Mouse (Mus musculus): Measurements from ENCODE around the gene 4932438H23Rik. TPM values are rescaled to one million over a fixed set of nuclear protein-coding genes. Genes with fewer than 3 reads are reported as not detected.

Gene 4932438H23Rik
- polyA plus RNA-seq, 1 experiment from 2014 or later, result not detected

GRCm38 (mm10) chr16:91072256-91072655 is 22.7 kb downstream of the 4932438H23Rik start:
- H3K9me3 ChIP-seq (ENCODE audit: control insufficient read depth, low read length), result no peaks in the 10 kb centered on the region
- WGBS, result 94% methylated on average over 1 of the region's 1 CpGs
- no peak overlapping the region for H3K27ac ChIP-seq (ENCODE audit: low read depth, low read length)
- H3K4me1 ChIP-seq (ENCODE audit: control insufficient read depth, insufficient read depth, low read length), result peaks cover 3% of the 10 kb centered on the region; the same call in 1 of the 2 replicates
- no peak for DNase-seq (ENCODE audit: low spot score, missing footprints)
- no peak overlapping the region for H3K9ac ChIP-seq (ENCODE audit: low read length)
- no peaks in the 10 kb centered on the region for H3K27me3 ChIP-seq (ENCODE audit: control insufficient read depth, insufficient read depth, low read length)
- H3K36me3 ChIP-seq (ENCODE audit: control insufficient read depth, insufficient read depth, low read length), result no peaks in the 10 kb centered on the region
- H3K4me2 ChIP-seq, result no peak overlapping the region
- ATAC-seq (ENCODE audit: low FRiP score), result no peak
- no peak overlapping the region for H3K4me3 ChIP-seq (ENCODE audit: low read depth, low read length)

DNA sequence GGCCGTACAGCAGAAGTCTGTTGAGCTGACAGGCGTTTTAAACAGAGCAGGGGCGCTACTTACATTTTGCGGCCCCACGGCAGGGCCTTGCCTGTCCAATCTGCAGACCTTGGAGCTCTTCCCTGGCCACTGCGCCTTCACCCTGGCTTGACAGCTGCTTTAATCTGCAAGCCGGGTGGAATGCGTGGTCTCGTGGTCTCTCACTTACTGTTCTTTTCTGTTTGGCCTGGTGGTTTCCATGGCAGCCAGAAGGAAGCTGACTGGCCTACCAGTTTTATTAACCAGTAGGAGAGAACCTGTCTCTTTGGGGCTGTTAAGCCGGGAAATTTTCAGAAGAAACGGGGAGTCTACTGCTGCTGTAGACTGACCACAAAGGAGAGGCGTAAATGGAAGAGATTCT is 26.0 kb downstream of the 4932438H23Rik start:
- DNase-seq (ENCODE audit: low spot score, missing footprints) (peak; percentile 92), ATAC-seq (ENCODE audit: low FRiP score) (peak; percentile 57)
- WGBS, result 24% methylated on average over 12 of the region's 12 CpGs
- no peak overlapping the region for H3K4me3 ChIP-seq (ENCODE audit: low read depth, low read length)
- no peaks in the 10 kb centered on the region for H3K36me3 ChIP-seq (ENCODE audit: control insufficient read depth, insufficient read depth, low read length)
- no peak overlapping the region for H3K27ac ChIP-seq (ENCODE audit: low read depth, low read length)
- H3K27me3 ChIP-seq (ENCODE audit: control insufficient read depth, insufficient read depth, low read length), result no peaks in the 10 kb centered on the region
- H3K4me1 ChIP-seq (ENCODE audit: control insufficient read depth, insufficient read depth, low read length), result peaks cover 3% of the 10 kb centered on the region; the same call in 1 of the 2 replicates
- H3K4me2 ChIP-seq, result no peak overlapping the region; the same call in 1 of the 2 replicates
- no peak overlapping the region; the same call in 1 of the 2 replicates for H3K9ac ChIP-seq (ENCODE audit: low read length)
- H3K9me3 ChIP-seq (ENCODE audit: control insufficient read depth, low read length), result no peaks in the 10 kb centered on the region

DNA sequence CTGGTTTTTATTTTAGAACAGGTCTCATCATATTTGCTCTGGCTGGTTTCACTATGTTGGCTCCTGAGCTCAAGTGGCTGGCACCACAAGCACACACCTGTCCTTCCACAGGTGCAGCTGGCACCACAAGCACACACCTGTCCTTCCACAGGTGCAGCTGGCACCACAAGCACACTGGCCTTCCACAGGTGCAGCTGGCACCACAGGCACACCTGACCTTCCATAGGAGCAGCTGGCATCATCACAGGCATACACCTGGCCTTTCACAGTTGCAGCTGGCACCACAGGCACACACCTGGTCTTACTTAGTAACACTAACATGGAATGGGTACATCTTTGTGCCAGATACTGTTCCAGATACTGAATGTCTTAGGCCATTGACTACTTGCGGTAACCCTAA is 27.8 kb downstream of the 4932438H23Rik start:
- H3K4me2 ChIP-seq, result no peak overlapping the region
- no peak overlapping the region for H3K9ac ChIP-seq (ENCODE audit: low read length)
- H3K27me3 ChIP-seq (ENCODE audit: control insufficient read depth, insufficient read depth, low read length), result no peaks in the 10 kb centered on the region
- DNase-seq (ENCODE audit: low spot score, missing footprints) (no peak), ATAC-seq (ENCODE audit: low FRiP score) (no peak)
- H3K27ac ChIP-seq (ENCODE audit: low read depth, low read length), result no peak overlapping the region
- no peaks in the 10 kb centered on the region for H3K36me3 ChIP-seq (ENCODE audit: control insufficient read depth, insufficient read depth, low read length)
- no peak overlapping the region for H3K4me3 ChIP-seq (ENCODE audit: low read depth, low read length)
- 100% methylated on average over 1 of the region's 1 CpGs for WGBS
- no peaks in the 10 kb centered on the region for H3K9me3 ChIP-seq (ENCODE audit: control insufficient read depth, low read length)
- H3K4me1 ChIP-seq (ENCODE audit: control insufficient read depth, insufficient read depth, low read length), result peaks cover 3% of the 10 kb centered on the region; the same call in 1 of the 2 replicates

DNA sequence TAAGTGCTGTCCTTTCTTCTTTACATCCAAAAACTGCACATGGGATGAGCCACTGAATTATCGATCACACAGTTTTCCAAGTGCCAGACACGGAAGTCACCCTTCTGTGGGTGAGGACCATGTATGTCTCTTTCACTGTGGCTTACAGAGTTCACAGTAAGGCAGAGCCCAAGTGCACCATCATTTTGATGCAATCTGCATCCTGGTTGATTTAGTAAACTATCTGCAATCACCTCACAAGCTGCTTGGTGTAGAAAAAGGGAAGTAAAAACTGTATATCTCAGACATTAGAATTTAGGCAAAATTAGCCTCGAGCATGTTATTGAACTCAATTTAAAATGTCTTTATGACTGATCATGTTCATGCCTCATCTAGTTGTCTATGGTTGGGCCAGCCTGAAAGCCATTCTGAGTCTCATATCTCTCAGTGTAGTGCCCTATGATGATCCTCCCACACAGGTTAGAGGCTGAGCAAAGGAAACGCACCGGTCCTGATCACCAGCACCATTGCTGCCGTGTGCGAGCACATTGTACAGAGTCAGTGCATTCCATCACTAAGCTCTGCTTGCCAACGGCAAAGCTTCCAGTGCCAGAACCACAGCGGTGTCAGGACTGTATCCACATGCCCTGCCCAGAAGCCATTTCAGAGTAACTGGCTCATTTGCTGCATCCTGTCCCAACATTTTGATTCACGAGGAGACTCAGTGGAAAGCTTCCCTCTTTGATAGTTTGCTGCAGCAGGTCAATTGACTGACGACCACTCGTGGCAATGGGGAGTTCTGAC is 30.1 kb downstream of the 4932438H23Rik start:
- H3K27ac ChIP-seq (ENCODE audit: low read depth, low read length), result no peak overlapping the region
- no peak for ATAC-seq (ENCODE audit: low FRiP score)
- DNase-seq (ENCODE audit: low spot score, missing footprints), result no peak
- WGBS, result 91% methylated on average over 12 of the region's 12 CpGs
- no peak overlapping the region for H3K4me2 ChIP-seq
- H3K9ac ChIP-seq (ENCODE audit: low read length), result no peak overlapping the region
- H3K27me3 ChIP-seq (ENCODE audit: control insufficient read depth, insufficient read depth, low read length), result no peaks in the 10 kb centered on the region
- peaks cover 3% of the 10 kb centered on the region; the same call in 1 of the 2 replicates for H3K4me1 ChIP-seq (ENCODE audit: control insufficient read depth, insufficient read depth, low read length)
- H3K9me3 ChIP-seq (ENCODE audit: control insufficient read depth, low read length), result no peaks in the 10 kb centered on the region
- H3K4me3 ChIP-seq (ENCODE audit: low read depth, low read length), result no peak overlapping the region
- H3K36me3 ChIP-seq (ENCODE audit: control insufficient read depth, insufficient read depth, low read length), result no peaks in the 10 kb centered on the region

- no peak overlapping the region for H3K27ac ChIP-seq (ENCODE audit: low read depth, low read length)
- H3K9ac ChIP-seq (ENCODE audit: low read length), result no peak overlapping the region
- H3K27me3 ChIP-seq (ENCODE audit: control insufficient read depth, insufficient read depth, low read length), result no peaks in the 10 kb centered on the region
- no peaks in the 10 kb centered on the region for H3K36me3 ChIP-seq (ENCODE audit: control insufficient read depth, insufficient read depth, low read length)
- H3K4me1 ChIP-seq (ENCODE audit: control insufficient read depth, insufficient read depth, low read length), result no peaks in the 10 kb centered on the region; the same call in 1 of the 2 replicates
- H3K9me3 ChIP-seq (ENCODE audit: control insufficient read depth, low read length), result no peaks in the 10 kb centered on the region
- DNase-seq (ENCODE audit: low spot score, missing footprints) (no peak), ATAC-seq (ENCODE audit: low FRiP score) (no peak)
- no peak overlapping the region for H3K4me2 ChIP-seq
- H3K4me3 ChIP-seq (ENCODE audit: low read depth, low read length), result no peak overlapping the region
- WGBS, result 92% methylated on average over 10 of the region's 10 CpGs
These were observed 31.1 kb downstream of the 4932438H23Rik start for GRCm38 (mm10) chr16:91063786-91064185.

DNA sequence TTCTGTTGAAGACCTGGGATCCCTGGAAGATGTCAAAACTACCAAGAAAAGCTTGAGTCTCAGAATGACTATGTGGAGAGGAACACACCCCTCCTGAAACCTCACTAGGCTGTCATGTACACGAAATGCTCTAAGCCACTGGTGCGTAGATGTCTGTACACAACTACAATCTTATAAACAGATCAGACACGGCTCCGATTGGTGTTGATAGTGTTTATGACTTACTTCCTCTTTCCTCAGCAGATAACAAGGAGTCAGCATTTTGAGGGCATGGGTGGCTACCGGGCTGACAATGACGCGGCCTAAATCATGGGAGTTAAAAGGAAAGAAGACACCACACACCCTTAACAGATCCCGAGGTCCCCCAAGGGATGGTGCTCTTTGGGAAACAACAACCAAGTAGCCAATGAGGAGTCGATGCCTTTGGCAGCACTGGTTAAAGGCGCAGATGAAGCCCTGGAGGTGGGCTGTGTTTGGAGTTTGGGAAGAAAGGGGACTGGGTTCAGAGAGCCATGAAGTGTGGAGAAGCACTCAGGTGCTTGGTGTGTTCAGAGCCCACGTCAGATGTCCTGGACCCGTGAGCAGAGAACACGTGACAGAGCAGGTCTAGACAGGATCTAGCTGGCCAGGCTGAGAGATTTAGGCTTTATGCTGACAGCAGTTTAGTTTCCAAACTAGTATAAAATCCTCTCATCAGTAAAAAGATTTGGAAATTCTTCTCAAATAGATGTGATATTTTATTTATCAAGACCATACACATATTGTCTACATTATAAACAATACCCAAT is 33.2 kb downstream of the 4932438H23Rik start:
- Histone ChIP-seq H3K27ac (ENCODE audit: low read depth, low read length) (no peak overlapping the region), H3K4me1 (ENCODE audit: control insufficient read depth, insufficient read depth, low read length) (no peaks in the 10 kb centered on the region), H3K4me2 (no peak overlapping the region), H3K27me3 (ENCODE audit: control insufficient read depth, insufficient read depth, low read length) (no peaks in the 10 kb centered on the region), H3K9me3 (ENCODE audit: control insufficient read depth, low read length) (no peaks in the 10 kb centered on the region), H3K36me3 (ENCODE audit: control insufficient read depth, insufficient read depth, low read length) (no peaks in the 10 kb centered on the region), H3K9ac (ENCODE audit: low read length) (no peak overlapping the region), H3K4me3 (ENCODE audit: low read depth, low read length) (no peak overlapping the region)
- ATAC-seq (ENCODE audit: low FRiP score) (no peak), DNase-seq (ENCODE audit: low spot score, missing footprints) (no peak)
- 86% methylated on average over 13 of the region's 13 CpGs for WGBS

DNA sequence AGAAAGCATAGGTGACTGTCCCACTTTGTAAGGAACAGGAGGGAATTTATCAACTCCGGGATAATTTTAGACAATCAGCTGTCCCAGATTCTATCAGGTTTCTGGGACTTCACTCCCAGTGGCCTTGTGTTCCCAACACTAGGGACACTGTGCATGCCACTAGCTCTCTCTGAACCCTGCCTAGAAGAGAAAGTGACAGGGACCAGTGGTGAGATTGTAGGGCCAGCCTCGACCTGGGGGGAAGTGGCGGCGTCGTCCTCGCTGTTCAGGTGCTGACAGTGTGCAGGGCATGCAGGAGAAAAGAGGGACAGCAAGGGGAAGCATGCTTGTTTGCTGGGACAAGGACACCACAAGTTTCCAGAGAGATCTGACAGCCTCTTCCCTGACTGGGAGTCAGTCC is 37.2 kb downstream of the 4932438H23Rik start:
- Histone ChIP-seq H3K4me3 (ENCODE audit: low read depth, low read length) (no peak overlapping the region), H3K36me3 (ENCODE audit: control insufficient read depth, insufficient read depth, low read length) (no peaks in the 10 kb centered on the region), H3K4me1 (ENCODE audit: control insufficient read depth, insufficient read depth, low read length) (no peaks in the 10 kb centered on the region), H3K27ac (ENCODE audit: low read depth, low read length) (no peak overlapping the region), H3K4me2 (no peak overlapping the region), H3K9me3 (ENCODE audit: control insufficient read depth, low read length) (no peaks in the 10 kb centered on the region), H3K9ac (ENCODE audit: low read length) (no peak overlapping the region), H3K27me3 (ENCODE audit: control insufficient read depth, insufficient read depth, low read length) (no peaks in the 10 kb centered on the region)
- whole genome bisulfite sequencing, result 81% methylated on average over 6 of the region's 6 CpGs
- DNase-seq (ENCODE audit: low spot score, missing footprints), result no peak
- no peak for ATAC-seq (ENCODE audit: low FRiP score)

DNA sequence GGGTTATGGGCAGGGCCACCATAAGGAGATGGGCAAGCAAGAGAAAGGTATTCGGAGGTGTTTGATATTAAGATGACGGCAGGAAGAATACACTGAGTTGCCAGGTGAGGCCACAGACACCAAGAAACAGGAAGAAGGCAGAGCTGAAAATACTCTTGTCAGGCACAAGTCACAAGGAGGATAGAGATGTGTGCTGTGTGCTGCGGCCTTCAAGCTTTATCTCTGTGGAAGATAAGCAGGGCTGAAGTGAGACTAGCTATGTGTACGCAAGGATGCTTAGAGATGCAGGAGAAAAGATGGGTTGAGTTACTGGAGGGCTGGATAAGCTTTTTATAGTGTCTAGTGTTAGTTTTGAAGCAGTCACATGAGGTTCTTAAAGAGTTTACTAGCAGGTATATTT is 37.7 kb downstream of the 4932438H23Rik start:
- WGBS, result 93% methylated on average over 4 of the region's 4 CpGs
- Histone ChIP-seq H3K27me3 (ENCODE audit: control insufficient read depth, insufficient read depth, low read length) (no peaks in the 10 kb centered on the region), H3K9me3 (ENCODE audit: control insufficient read depth, low read length) (no peaks in the 10 kb centered on the region), H3K4me2 (no peak overlapping the region), H3K4me1 (ENCODE audit: control insufficient read depth, insufficient read depth, low read length) (no peaks in the 10 kb centered on the region), H3K9ac (ENCODE audit: low read length) (no peak overlapping the region), H3K27ac (ENCODE audit: low read depth, low read length) (no peak overlapping the region), H3K4me3 (ENCODE audit: low read depth, low read length) (no peak overlapping the region), H3K36me3 (ENCODE audit: control insufficient read depth, insufficient read depth, low read length) (no peaks in the 10 kb centered on the region)
- ATAC-seq (ENCODE audit: low FRiP score) (no peak), DNase-seq (ENCODE audit: low spot score, missing footprints) (no peak)
